Mouse (Mus musculus): ENCODE data around the gene Acta1.

Gene Acta1

DNA sequence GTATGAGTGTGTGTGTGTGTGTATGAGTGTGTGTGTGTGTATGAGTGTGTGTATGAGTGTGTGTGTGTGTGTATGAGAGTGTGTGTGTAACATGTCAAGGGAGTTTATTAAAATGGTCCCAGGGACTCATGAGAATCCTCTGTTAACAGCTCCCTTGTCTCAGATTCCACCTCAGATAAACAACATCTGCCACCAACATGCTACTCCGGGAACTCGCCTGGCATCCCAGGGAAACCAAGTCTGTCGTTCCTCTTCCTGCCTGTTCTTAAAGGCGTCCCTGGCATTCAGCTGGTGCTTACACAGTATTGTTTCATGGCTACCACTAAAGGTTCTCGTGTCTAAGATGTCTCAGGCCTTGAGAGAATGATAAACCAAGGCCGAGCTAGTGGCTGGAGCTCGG lies 50.2 kb downstream of the Acta1 start:
- no peak for DNase-seq (ENCODE audit: low spot score in 2 of 2)

GRCm38 (mm10) chr8:123842086-123842485 lies 52.5 kb downstream of the Acta1 start:
- no peak for DNase-seq (ENCODE audit: low spot score in 2 of 2)

All from frontal cortex, postnatal 25 days (tissue).